Mouse (Mus musculus) MEL (cell line): ENCODE results near the gene Necap2. TPM values are rescaled to one million over a fixed set of nuclear protein-coding genes. Genes with fewer than 3 reads are reported as not detected.

ENCODE experiments used
- DNase-seq: peaks from one replicate; pipeline ENCODE4 v3.0.0; 2011; ENCODE audit warnings: low read depth, low spot score
- H3K27ac ChIP-seq: 2 replicates; pipeline ENCODE4 v1.5.1; 2012; ENCODE audit warnings: low read depth, mild to moderate bottlenecking, control low read depth, low read length, moderate library complexity; ENCODE audit not compliant: control insufficient read depth
- H3K27me3 ChIP-seq, 2 experiments: fragments of 150-350 bp in 1 of 2; sonication (generic) in 1 of 2; 2 replicates each; pipeline ENCODE4 v1.6.1; 2012; ENCODE audit warnings: low read length in 2 of 2, mild to moderate bottlenecking in 2 of 2, improper control_type of control experiment in 1 of 2, moderate library complexity in 1 of 2; ENCODE audit not compliant: insufficient read depth in 2 of 2, control insufficient read depth in 1 of 2
- H3K36me3 ChIP-seq, 2 experiments: 2 replicates each; pipeline ENCODE4 v1.6.1; 2012 to 2014; ENCODE audit warnings: low read length in 2 of 2, improper control_type of control experiment in 1 of 2, inconsistent platforms in 1 of 2, mild to moderate bottlenecking in 1 of 2; ENCODE audit not compliant: insufficient read depth in 2 of 2, control insufficient read depth in 1 of 2
- H3K4me1 ChIP-seq, 2 experiments: fragments of 150-350 bp in 1 of 2; sonication (generic) in 1 of 2; 2 replicates each; pipeline ENCODE4 v1.6.1; 2012; ENCODE audit warnings: low read length in 2 of 2, improper control_type of control experiment in 1 of 2, mild to moderate bottlenecking in 1 of 2; ENCODE audit not compliant: insufficient read depth in 2 of 2, control insufficient read depth in 1 of 2
- H3K4me3 ChIP-seq, 2 experiments: fragments of 150-350 bp in 1 of 2; sonication (generic) in 1 of 2; 2 replicates each; pipeline ENCODE4 v1.5.1; 2012; ENCODE audit warnings: low read depth in 2 of 2, low read length in 2 of 2, mild to moderate bottlenecking in 2 of 2, moderate library complexity in 2 of 2, control low read depth in 1 of 2, improper control_type of control experiment in 1 of 2; ENCODE audit not compliant: control insufficient read depth in 1 of 2, insufficient read depth in 1 of 2
- H3K79me2 ChIP-seq: 2 replicates; pipeline ENCODE4 v1.6.1; 2012; ENCODE audit warnings: mild to moderate bottlenecking, low read length, moderate library complexity; ENCODE audit not compliant: control insufficient read depth, poor library complexity, insufficient read depth
- H3K9ac ChIP-seq: 2 replicates; pipeline ENCODE4 v1.6.1; 2012; ENCODE audit warnings: low read depth, mild to moderate bottlenecking, control low read depth, low read length, moderate library complexity; ENCODE audit not compliant: control insufficient read depth, poor library complexity, severe bottlenecking
- H3K9me3 ChIP-seq: fragments of 150-350 bp; sonication (generic); replicated peaks from 2 replicates; pipeline ENCODE4 v1.6.1; 2012; ENCODE audit warnings: mild to moderate bottlenecking, low read length, improper control_type of control experiment, moderate library complexity; ENCODE audit not compliant: insufficient read depth
- BHLHE40 ChIP-seq: IDR thresholded peaks from 2 replicates; pipeline ENCODE4 v1.6.1; 2012; ENCODE audit warnings: low read depth, mild to moderate bottlenecking, inconsistent platforms, low read length, improper control_type of control experiment, borderline replicate concordance
- CHD1 ChIP-seq: IDR thresholded peaks from 2 replicates; pipeline ENCODE4 v1.6.1; 2012; ENCODE audit warnings: low read depth, mild to moderate bottlenecking, inconsistent platforms, low read length, improper control_type of control experiment
- CTCF ChIP-seq, 3 experiments: IDR thresholded peaks in 2 of 3; conservative IDR thresholded peaks in 1 of 3; 2 replicates each; pipeline ENCODE4 v1.5.1; 2011 to 2012; ENCODE audit warnings: low read length in 3 of 3, low read depth in 2 of 3, mild to moderate bottlenecking in 2 of 3, improper control_type of control experiment in 1 of 3, inconsistent platforms in 1 of 3, mixed read lengths in 1 of 3, moderate library complexity in 1 of 3; ENCODE audit not compliant: control insufficient read depth in 1 of 3, insufficient read depth in 1 of 3, poor library complexity in 1 of 3, severe bottlenecking in 1 of 3
- ELF1 ChIP-seq: IDR thresholded peaks from 2 replicates; pipeline ENCODE4 v1.6.1; 2014; ENCODE audit warnings: low read depth, mild to moderate bottlenecking, inconsistent platforms, low read length, improper control_type of control experiment, moderate library complexity
- ETS1 ChIP-seq: IDR thresholded peaks from 2 replicates; pipeline ENCODE4 v1.6.1; 2012; ENCODE audit warnings: low read depth, mild to moderate bottlenecking, inconsistent platforms, low read length, improper control_type of control experiment, moderate library complexity
- GATA1 ChIP-seq: IDR thresholded peaks from 2 replicates; pipeline ENCODE4 v1.6.1; 2011; ENCODE audit warnings: low read depth, low read length, improper control_type of control experiment
- KAT2A ChIP-seq: conservative IDR thresholded peaks from 2 replicates; pipeline ENCODE4 v1.6.1; 2012; ENCODE audit warnings: low read depth, low read length, improper control_type of control experiment, inconsistent platforms
- MAFK ChIP-seq: IDR thresholded peaks from 2 replicates; pipeline ENCODE4 v1.6.1; 2011; ENCODE audit warnings: low read depth, mild to moderate bottlenecking, low read length, improper control_type of control experiment, borderline replicate concordance
- MAZ ChIP-seq: IDR thresholded peaks from 2 replicates; pipeline ENCODE4 v1.6.1; 2012; ENCODE audit warnings: low read depth, mild to moderate bottlenecking, inconsistent platforms, low read length, improper control_type of control experiment
- MEF2A ChIP-seq: IDR thresholded peaks from 2 replicates; pipeline ENCODE4 v1.6.1; 2014; ENCODE audit warnings: low read depth, mild to moderate bottlenecking, inconsistent platforms, low read length, improper control_type of control experiment; ENCODE audit not compliant: poor library complexity, insufficient replicate concordance, severe bottlenecking; ENCODE audit errors: extremely low read depth
- NELFE ChIP-seq: IDR thresholded peaks from 2 replicates; pipeline ENCODE4 v1.6.1; 2011; ENCODE audit warnings: low read depth, low read length, improper control_type of control experiment
- POLR2A ChIP-seq, 2 experiments: IDR thresholded peaks; 2 replicates each; pipeline ENCODE4 v1.6.1; 2011 to 2012; ENCODE audit warnings: low read length in 2 of 2, mild to moderate bottlenecking in 2 of 2, control low read depth in 1 of 2, improper control_type of control experiment in 1 of 2, low read depth in 1 of 2, moderate library complexity in 1 of 2; ENCODE audit not compliant: control insufficient read depth in 1 of 2, insufficient read depth in 1 of 2, poor library complexity in 1 of 2
- POLR2AphosphoS2 ChIP-seq: IDR thresholded peaks from 2 replicates; pipeline ENCODE4 v1.6.1; 2011; ENCODE audit warnings: low read length, improper control_type of control experiment
- POLR2AphosphoS5 ChIP-seq: IDR thresholded peaks from 2 replicates; pipeline ENCODE4 v1.6.1; 2012; ENCODE audit warnings: low read depth, borderline replicate concordance, mild to moderate bottlenecking, inconsistent platforms, low read length, moderate library complexity, mixed read lengths
- SIN3A ChIP-seq: IDR thresholded peaks from 2 replicates; pipeline ENCODE4 v1.6.1; 2012; ENCODE audit warnings: low read length, improper control_type of control experiment, inconsistent platforms
- SMC3 ChIP-seq: IDR thresholded peaks from 2 replicates; pipeline ENCODE4 v1.6.1; 2011; ENCODE audit warnings: low read depth, low read length, improper control_type of control experiment
- TBP ChIP-seq: IDR thresholded peaks from 2 replicates; pipeline ENCODE4 v1.8.0; 2011; ENCODE audit warnings: low read depth, low read length, improper control_type of control experiment
- TCF12 ChIP-seq: IDR thresholded peaks from 2 replicates; pipeline ENCODE4 v1.6.1; 2014; ENCODE audit warnings: low read depth, mild to moderate bottlenecking, inconsistent platforms, low read length, improper control_type of control experiment, moderate library complexity
- USF1 ChIP-seq: IDR thresholded peaks from 2 replicates; pipeline ENCODE4 v1.6.1; 2014; ENCODE audit warnings: low read depth, mild to moderate bottlenecking, inconsistent platforms, low read length, improper control_type of control experiment, moderate library complexity
- USF2 ChIP-seq, 2 experiments: IDR thresholded peaks; 2 replicates each; pipeline ENCODE4 v1.6.1; 2011 to 2012; ENCODE audit warnings: improper control_type of control experiment in 2 of 2, low read length in 2 of 2, borderline replicate concordance in 1 of 2, inconsistent platforms in 1 of 2, low read depth in 1 of 2, mild to moderate bottlenecking in 1 of 2; ENCODE audit not compliant: insufficient read depth in 1 of 2
- ZC3H11A ChIP-seq: IDR thresholded peaks from 2 replicates; pipeline ENCODE4 v1.6.1; 2012; ENCODE audit warnings: low read depth, mild to moderate bottlenecking, inconsistent platforms, low read length, improper control_type of control experiment
- ZNF384 ChIP-seq: IDR thresholded peaks from 2 replicates; pipeline ENCODE4 v1.6.1; 2012; ENCODE audit warnings: low read depth, mild to moderate bottlenecking, inconsistent platforms, low read length, improper control_type of control experiment
- polyA plus RNA-seq, 2 experiments: library from polyadenylated mRNA; stranded (reverse) in 1 of 2; unstranded in 1 of 2; fragments of >175 nt in 1 of 2; fragments of >200 nt in 1 of 2; gene quantifications; 2 replicates each; pipeline versions ENCODE4 v1.2.1 to v1.2.4; 2012; ENCODE audit warnings: low replicate concordance in 2 of 2, low read depth in 1 of 2; ENCODE audit not compliant: insufficient read length in 2 of 2, insufficient read depth in 1 of 2, missing spikeins in 1 of 2
- total RNA-seq: library from RNA; depleted of rRNA; stranded (reverse); fragments of 300-350 nt; gene quantifications from 2 replicates; pipeline ENCODE4 v1.2.3, GENCODE M21; 2012

The Necap2 gene
- total and polyA plus RNA-seq, 3 experiments, result 57.4 to 75.6 TPM; not detected in 1

GRCm38 (mm10) chr4:141088033-141088432 lies 9.9 kb upstream of the Necap2 start, which contains the start of gene Spata21:
Gene Spata21, plus strand, starts transcription at chr4:141088333.
- no peaks in the 10 kb centered on the region for H3K4me1 ChIP-seq
- H3K79me2 ChIP-seq, result no peaks in the 10 kb centered on the region
- no peak for TF ChIP-seq POLR2AphosphoS5
- no peak for TF ChIP-seq NELFE
- TF ChIP-seq USF1, result no peak
- no peak for TF ChIP-seq CHD1
- no peak for TF ChIP-seq KAT2A
- TF ChIP-seq BHLHE40, result no peak
- TF ChIP-seq GATA1, result no peak
- TF ChIP-seq SIN3A, result no peak
- no peak for TF ChIP-seq TCF12
- no peak for TF ChIP-seq POLR2A (IDR thresholded peaks at IDR 0.05; ENCODE audit: control insufficient read depth in 1 of 2, insufficient read depth in 1 of 2, low read depth in 1 of 2, low read length in 2 of 2, poor library complexity in 1 of 2)
- TF ChIP-seq ZC3H11A, result no peak
- TF ChIP-seq POLR2AphosphoS2, result no peak
- no peak for TF ChIP-seq CTCF (IDR thresholded peaks at IDR 0.05 in 2 of 3, conservative IDR thresholded peaks at IDR 0.05 in 1 of 3; ENCODE audit: control insufficient read depth in 1 of 3, insufficient read depth in 1 of 3, low read depth in 2 of 3, low read length in 3 of 3, poor library complexity in 1 of 3, severe bottlenecking in 1 of 3)
- TF ChIP-seq ZNF384, result no peak
- H3K4me3 ChIP-seq, result no peak within 1 kb of the TSS
- DNase-seq, result no peak
- peaks cover 0 to 4% of the 10 kb centered on the region in 2 experiments; a peak in 3 of 4 replicates for H3K27me3 ChIP-seq
- H3K9ac ChIP-seq, result no peak within 1 kb of the TSS
- H3K36me3 ChIP-seq, result no peaks in the 10 kb centered on the region
- no peak within 1 kb of the TSS for H3K27ac ChIP-seq
- no peaks in the 10 kb centered on the region for H3K9me3 ChIP-seq

- Histone ChIP-seq H3K27me3 (peaks cover 0 to 4% of the 10 kb centered on the region in 2 experiments; a peak in 3 of 4 replicates), H3K9ac (no peak overlapping the region), H3K4me3 (no peak overlapping the region), H3K36me3 (no peaks in the 10 kb centered on the region), H3K4me1 (no peaks in the 10 kb centered on the region), H3K27ac (no peak overlapping the region), H3K79me2 (no peaks in the 10 kb centered on the region), H3K9me3 (no peaks in the 10 kb centered on the region)
- DNase-seq, result no peak
- TF ChIP-seq MEF2A (no peak), USF2 (IDR thresholded peaks at IDR 0.05; ENCODE audit: borderline replicate concordance in 1 of 2, insufficient read depth in 1 of 2, low read depth in 1 of 2, low read length in 2 of 2) (no peak), NELFE (no peak), POLR2A (IDR thresholded peaks at IDR 0.05; ENCODE audit: control insufficient read depth in 1 of 2, insufficient read depth in 1 of 2, low read depth in 1 of 2, low read length in 2 of 2, poor library complexity in 1 of 2) (no peak), ELF1 (no peak), ETS1 (no peak), SMC3 (no peak), MAZ (no peak), TBP (no peak), MAFK (no peak)
These were observed 8.7 kb upstream of the Necap2 start for GRCm38 (mm10) chr4:141086862-141087261.
